Comparison of ENCODE assay signal across 21 mouse cellular contexts in genomic region chr14:98887588-98887987, GRCm38 (mm10).
"Had no signal": no experiment of that assay in that cellular context is flagged by ENCODE, and none has a peak within 500 bp of the region (broad histone marks: within the 10 kb centered on the region; RNA-seq: fewer than 3 reads in every experiment).

No protein-coding gene starts in this region.

- H3K4me3 ChIP-seq: gastrocnemius, adult 2 months; heart, embryonic 10.5 days; heart, embryonic 12.5 days; hindbrain, embryonic 10.5 days; hindbrain, embryonic 12.5 days; intestine, embryonic 15.5 days; kidney, embryonic 15.5 days; layer of hippocampus, adult 2 months; left cerebral cortex, adult 2 months; limb, embryonic 10.5 days; limb, embryonic 12.5 days had no signal

- H3K4me2 ChIP-seq: heart, embryonic 12.5 days; hindbrain, embryonic 12.5 days; hindbrain, embryonic 14.5 days; intestine, embryonic 15.5 days; kidney, embryonic 15.5 days; limb, embryonic 12.5 days; liver, embryonic 11.5 days had no signal

- H3K4me1 ChIP-seq: heart, embryonic 10.5 days; heart, embryonic 12.5 days; hindbrain, embryonic 10.5 days; hindbrain, embryonic 12.5 days; intestine, embryonic 15.5 days; limb, embryonic 10.5 days; limb, embryonic 12.5 days had no signal

- DNase-seq: gastrocnemius, adult 2 months; gastrocnemius, postnatal 10 days; gastrocnemius, postnatal 25 days; heart, postnatal 10 days; heart, postnatal 4 days; liver had no signal

- H3K36me3 ChIP-seq: heart, embryonic 10.5 days; heart, embryonic 12.5 days; hindbrain, embryonic 10.5 days; hindbrain, embryonic 12.5 days; intestine, embryonic 15.5 days; kidney, embryonic 15.5 days; limb, embryonic 10.5 days; limb, embryonic 12.5 days had no signal

- H3K9me3 ChIP-seq: heart, embryonic 10.5 days; heart, embryonic 12.5 days; hindbrain, embryonic 10.5 days; hindbrain, embryonic 12.5 days; intestine, embryonic 15.5 days; kidney, embryonic 15.5 days; limb, embryonic 10.5 days; limb, embryonic 12.5 days had no signal

- H3K9ac ChIP-seq: heart, embryonic 12.5 days; hindbrain, embryonic 12.5 days; hindbrain, embryonic 14.5 days; intestine, embryonic 15.5 days; kidney, embryonic 15.5 days; limb, embryonic 12.5 days had no signal

- H3K27me3 ChIP-seq: heart, embryonic 12.5 days; hindbrain, embryonic 12.5 days; intestine, embryonic 15.5 days; kidney, embryonic 15.5 days; limb, embryonic 12.5 days had no signal

- H3K27ac ChIP-seq: gastrocnemius, adult 2 months; heart, embryonic 10.5 days; hindbrain, embryonic 10.5 days; hindbrain, embryonic 12.5 days; hindbrain, embryonic 14.5 days; intestine, embryonic 15.5 days; kidney, embryonic 15.5 days; layer of hippocampus, adult 2 months; left cerebral cortex, adult 2 months; limb, embryonic 10.5 days; limb, embryonic 12.5 days had no signal

- ATAC-seq: hindbrain, embryonic 16.5 days; inflammation-experienced regulatory T-cells, adult 6 months; intestine, embryonic 15.5 days; intestine, postnatal 0 days had no signal
